In genomic region chr17:28016056-28016797, GRCm38 (mm10) we compare ENCODE assay signal across 8 mouse cellular contexts.
DNase-seq lines count a peak whose midpoint lies in the region; ATAC-seq and TF ChIP-seq lines count a peak whose summit lies in the region.
"Had no signal": no experiment of that assay in that cellular context is flagged by ENCODE, and none has a peak within 500 bp of the region (broad histone marks: within the 10 kb centered on the region; RNA-seq: fewer than 3 reads in every experiment).

No protein-coding gene starts in this region.

- TF ChIP-seq CTCF in bone marrow, adult 2 months (IDR thresholded peaks at IDR 0.05; ENCODE audit: control insufficient read depth, insufficient read depth, low read length) = no peak
- no peak for TF ChIP-seq CTCF in kidney, postnatal 0 days (IDR thresholded peaks at IDR 0.05; ENCODE audit: low read depth)

- 43% methylated on average over 8 of the region's 8 CpGs for WGBS in bone marrow, adult 2 months
- 63% methylated on average over 8 of the region's 8 CpGs for WGBS in heart, embryonic 13.5 days
- 71% methylated on average over 8 of the region's 8 CpGs for WGBS in kidney, postnatal 0 days

- TF ChIP-seq POLR2A in bone marrow, adult 2 months (IDR thresholded peaks at IDR 0.05; ENCODE audit: borderline replicate concordance, control insufficient read depth, low read depth, low read length) = no peak

- ATAC-seq in heart, embryonic 13.5 days (ENCODE audit: extremely low read depth, insufficient number of reproducible peaks, low FRiP score, low TSS enrichment) = no peak
- no peak for ATAC-seq in kidney, postnatal 0 days (replicated peaks; ENCODE audit: low FRiP score, low read depth)

- H3K4me3 ChIP-seq in bone marrow, adult 2 months (replicated peaks; ENCODE audit: control insufficient read depth, low read depth, low read length) = no peak overlapping the region
- H3K4me3 ChIP-seq in heart, embryonic 13.5 days = no peak overlapping the region
- H3K4me3 ChIP-seq in kidney, postnatal 0 days (replicated peaks; ENCODE audit: low read depth, low read length) = no peak overlapping the region
- H3K4me3 ChIP-seq: midbrain, embryonic 12.5 days had no signal

- no peaks in the 10 kb centered on the region for H3K9me3 ChIP-seq in heart, embryonic 13.5 days
- no peaks in the 10 kb centered on the region for H3K9me3 ChIP-seq in kidney, postnatal 0 days (replicated peaks; ENCODE audit: low read length)
- H3K9me3 ChIP-seq: midbrain, embryonic 12.5 days had no signal

- peak; percentile 48 to 65 for DNase-seq in adrenal gland, adult 18-20 months (ENCODE audit: low spot score in 2 of 2)
- DNase-seq in kidney, postnatal 0 days (ENCODE audit: low spot score) = peak; percentile 64
- peak; percentile 82 for DNase-seq in lung, postnatal 25 days (ENCODE audit: low spot score)
- no peak for DNase-seq in thymus, postnatal 10 days (ENCODE audit: low spot score in 2 of 2)
- no peak for DNase-seq in layer of hippocampus, adult 9-11 months

- H3K9ac ChIP-seq in heart, embryonic 13.5 days = peak overlapping the region; percentile 20
- H3K9ac ChIP-seq in kidney, postnatal 0 days (ENCODE audit: low read depth, low read length) = no peak overlapping the region

- H3K27me3 ChIP-seq in heart, embryonic 13.5 days (replicated peaks) = no peaks in the 10 kb centered on the region
- no peaks in the 10 kb centered on the region for H3K27me3 ChIP-seq in kidney, postnatal 0 days (ENCODE audit: insufficient read depth, low read length)
- H3K27me3 ChIP-seq: midbrain, embryonic 12.5 days had no signal

- H3K4me1 ChIP-seq in bone marrow, adult 2 months (ENCODE audit: control insufficient read depth, insufficient read depth, low read length) = peaks cover 16% of the 10 kb centered on the region
- H3K4me1 ChIP-seq in heart, embryonic 13.5 days = peaks cover 88% of the 10 kb centered on the region
- peaks cover 52% of the 10 kb centered on the region for H3K4me1 ChIP-seq in kidney, postnatal 0 days (replicated peaks; ENCODE audit: insufficient read depth, low read length)

- peaks cover 4% of the 10 kb centered on the region; the same call in 1 of the 2 replicates for H3K36me3 ChIP-seq in heart, embryonic 13.5 days
- no peaks in the 10 kb centered on the region for H3K36me3 ChIP-seq in kidney, postnatal 0 days (ENCODE audit: insufficient read depth, low read length)
- H3K36me3 ChIP-seq: midbrain, embryonic 12.5 days had no signal

- H3K27ac ChIP-seq in bone marrow, adult 2 months (ENCODE audit: control insufficient read depth, insufficient read depth, low read depth, low read length, poor library complexity) = peak overlapping the region; percentile 29
- peak overlapping the region; percentile 89 for H3K27ac ChIP-seq in heart, embryonic 13.5 days (replicated peaks)
- peak overlapping the region; percentile 92 for H3K27ac ChIP-seq in kidney, postnatal 0 days
- H3K27ac ChIP-seq: midbrain, embryonic 12.5 days had no signal

- H3K4me2 ChIP-seq in heart, embryonic 13.5 days = no peak overlapping the region
- H3K4me2 ChIP-seq in kidney, postnatal 0 days (ENCODE audit: low read length) = no peak overlapping the region
- H3K4me2 ChIP-seq: midbrain, embryonic 12.5 days had no signal

Comparison
In these comparisons a context has a peak if more than half of its experiments do, and no peak if none do; other contexts are left out.
1. DNase-seq: peak in adrenal gland, adult 18-20 months (2 of 2), kidney, postnatal 0 days (single experiment) and lung, postnatal 25 days (single experiment); none in thymus, postnatal 10 days (0 of 2) and layer of hippocampus, adult 9-11 months (single experiment).
2. H3K27ac ChIP-seq: peak in every context shown above with its lines; median percentile 92 in kidney, postnatal 0 days; 89 in heart, embryonic 13.5 days; 29 in bone marrow, adult 2 months.